Mouse (Mus musculus) cerebellum, postnatal 25 days (tissue): ENCODE results near the gene Tnfrsf17.
"Not testable (repeated sequence)": the region's sequence is repeated elsewhere in the genome, so short reads cannot be mapped to it uniquely, and the experiment has no call there.

ENCODE experiments used
- DNase-seq, 2 experiments: peaks; one replicate each; pipeline ENCODE4 v3.0.0; 2021; ENCODE audit warnings: mixed read lengths in 2 of 2

Tnfrsf17 gene

DNA sequence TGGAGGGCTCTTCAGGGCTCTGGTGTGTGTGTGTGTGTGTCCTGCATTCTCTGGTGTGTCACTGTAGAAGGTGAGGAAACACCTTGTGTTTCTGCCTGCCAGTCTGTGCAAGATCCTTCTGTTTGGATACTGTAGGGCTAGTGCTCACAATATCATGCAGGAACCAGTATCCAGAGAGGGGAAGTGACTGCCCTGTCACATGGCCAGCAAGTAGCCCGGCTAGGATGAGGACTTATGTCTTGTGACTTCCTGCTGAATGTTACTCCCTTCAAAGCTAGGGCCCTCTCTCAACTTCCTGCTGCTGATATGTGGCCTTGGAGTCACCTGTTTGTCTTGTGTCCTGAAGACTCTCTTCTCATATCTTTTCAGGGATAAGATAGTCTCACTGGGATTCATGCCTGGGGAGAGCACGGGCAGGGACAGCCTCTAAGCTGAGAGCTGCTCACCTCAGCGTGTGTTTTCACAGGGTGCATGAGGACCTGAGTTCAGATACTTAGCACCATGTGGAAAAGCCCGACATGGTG lies 29.7 kb downstream of the Tnfrsf17 start:
- DNase-seq, result no peak

DNA sequence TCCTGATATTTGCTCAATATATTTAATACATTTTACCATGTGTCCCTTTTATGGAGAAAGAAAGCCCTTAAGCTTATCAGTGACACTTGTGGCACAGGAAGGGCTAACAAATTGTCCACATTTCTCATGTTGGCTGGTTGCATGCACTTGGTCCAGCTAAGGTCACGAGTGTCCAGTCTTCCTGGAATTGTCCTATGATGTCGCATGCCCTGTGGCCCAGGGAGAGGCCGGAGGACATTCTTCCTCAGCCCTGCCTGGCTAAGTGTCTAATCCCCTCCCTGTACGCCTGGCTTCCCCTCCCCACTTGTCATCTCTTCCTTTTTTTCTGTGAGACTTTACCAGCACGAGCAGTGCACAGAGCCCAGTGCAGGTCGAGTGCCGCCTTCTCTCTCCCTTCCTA lies 38.3 kb downstream of the Tnfrsf17 start:
- no peak for DNase-seq

DNA sequence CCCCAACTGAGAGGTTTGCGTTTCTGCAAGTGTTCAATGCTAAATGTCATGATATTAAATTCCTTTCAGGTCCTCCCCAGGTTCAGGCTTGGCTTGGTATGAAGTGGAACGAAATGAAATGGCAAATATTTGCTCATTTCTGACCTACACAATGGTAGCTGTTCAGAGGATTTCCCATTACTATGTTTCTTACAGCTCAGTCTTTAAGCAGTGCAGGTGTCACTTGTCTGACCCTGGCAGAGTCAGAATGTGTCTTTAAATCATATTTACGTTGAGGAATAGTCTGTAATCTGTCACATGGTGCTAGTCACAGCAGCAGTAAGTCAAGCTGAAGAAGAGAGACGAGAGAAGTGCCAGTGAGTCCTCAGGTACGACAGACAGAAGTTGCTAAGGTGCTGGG lies 45.6 kb downstream of the Tnfrsf17 start:
- DNase-seq, result no peak

DNA sequence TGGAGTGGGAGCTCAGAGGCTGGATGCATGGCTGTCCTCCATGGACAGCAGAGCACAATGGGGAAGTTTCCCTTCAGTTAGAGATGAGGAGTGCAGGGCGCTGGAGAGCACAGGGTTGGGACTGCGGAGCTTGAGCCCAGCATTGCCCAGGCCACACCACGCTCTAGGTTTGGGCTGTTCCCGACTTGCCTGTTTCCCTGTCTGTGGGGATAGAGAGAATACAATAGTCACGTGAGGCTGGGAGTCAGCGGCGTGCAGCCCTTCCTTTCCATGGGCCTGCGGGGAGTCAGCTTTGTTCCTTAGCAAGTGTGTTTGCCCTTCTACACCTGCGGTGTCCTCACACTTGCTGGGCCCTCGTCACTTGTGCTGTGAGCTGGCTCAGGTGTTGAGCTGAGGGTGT lies 46.3 kb downstream of the Tnfrsf17 start:
- no peak for DNase-seq

DNA sequence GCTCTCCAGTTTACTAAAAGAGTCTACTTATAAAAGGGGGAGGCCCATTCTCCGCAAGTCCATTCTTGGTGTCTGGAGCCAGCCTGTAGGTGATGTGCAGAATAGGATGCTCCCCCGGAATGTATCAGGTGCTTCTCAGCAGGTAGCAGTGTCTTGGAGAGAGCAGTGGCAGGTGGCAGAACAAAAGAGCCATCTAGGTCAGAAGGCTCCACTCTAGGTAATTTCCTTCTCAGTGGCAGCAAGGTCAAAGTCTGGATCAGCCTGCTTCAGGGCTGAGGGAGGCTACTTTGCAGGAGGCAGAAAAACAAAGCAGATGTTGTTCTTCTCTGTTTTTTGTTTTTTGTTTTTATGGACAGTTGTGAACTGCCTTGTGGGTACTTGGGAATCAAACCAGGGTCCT lies 47.0 kb downstream of the Tnfrsf17 start:
- DNase-seq, result not testable (repeated sequence)

DNA sequence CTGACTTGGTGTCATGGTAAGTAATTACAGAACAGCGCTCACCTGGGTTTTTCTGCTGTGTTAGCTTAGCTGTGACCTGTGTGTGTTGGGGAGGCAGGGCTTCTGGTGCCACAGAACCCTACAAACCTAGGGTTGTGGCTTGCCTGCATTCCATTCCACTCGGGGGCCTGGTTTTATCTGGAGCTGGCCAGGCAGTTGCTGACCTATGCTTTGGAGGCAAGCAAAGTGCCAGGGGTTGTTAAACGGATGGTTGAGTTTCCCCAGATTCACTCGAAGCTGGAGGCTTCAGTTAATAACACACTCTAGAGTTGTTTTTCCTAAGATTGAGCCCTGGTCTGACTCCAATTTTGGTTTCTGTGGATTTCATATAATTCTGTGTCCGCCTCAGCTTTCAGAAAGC lies 52.0 kb downstream of the Tnfrsf17 start:
- DNase-seq, result no peak

DNA sequence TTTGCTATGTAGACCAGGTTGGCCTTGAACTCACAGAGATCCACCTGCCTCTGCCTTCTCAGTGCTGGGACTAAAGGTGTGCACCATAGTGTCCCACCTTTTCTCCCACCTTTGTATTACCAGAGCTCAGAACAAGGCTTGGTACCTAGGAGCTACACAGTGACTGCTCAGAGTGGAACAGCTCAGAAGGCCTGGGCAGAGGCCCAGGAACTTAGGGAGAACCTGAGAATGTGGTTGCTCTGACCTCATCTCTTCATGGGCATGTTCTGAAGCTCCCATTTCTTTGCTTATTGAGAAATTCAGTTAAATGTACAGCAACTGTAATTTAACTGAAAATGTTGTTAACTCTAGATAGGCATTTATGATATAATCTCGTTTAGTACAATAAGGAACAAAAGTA lies 53.2 kb downstream of the Tnfrsf17 start:
- no peak for DNase-seq

DNA sequence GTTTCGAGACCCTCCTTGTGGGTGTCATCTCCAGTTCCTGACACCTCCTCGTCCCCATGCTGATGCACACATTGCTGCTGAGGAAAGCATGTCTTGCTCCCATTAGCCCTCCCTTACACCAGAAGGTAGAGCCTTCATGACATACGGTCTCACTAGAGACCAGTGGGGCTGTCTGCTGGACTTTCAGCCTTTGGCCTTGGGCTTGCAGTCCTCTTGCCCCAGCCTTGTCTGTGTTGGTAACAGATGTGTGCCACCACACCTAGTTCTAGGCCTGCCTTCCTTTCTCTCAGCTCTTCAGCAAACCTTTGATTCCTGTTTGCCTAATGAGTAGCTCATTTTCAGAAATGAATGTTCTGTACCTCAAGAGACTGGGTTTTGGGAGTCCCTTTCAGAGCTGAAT lies 54.8 kb downstream of the Tnfrsf17 start:
- no peak for DNase-seq

DNA sequence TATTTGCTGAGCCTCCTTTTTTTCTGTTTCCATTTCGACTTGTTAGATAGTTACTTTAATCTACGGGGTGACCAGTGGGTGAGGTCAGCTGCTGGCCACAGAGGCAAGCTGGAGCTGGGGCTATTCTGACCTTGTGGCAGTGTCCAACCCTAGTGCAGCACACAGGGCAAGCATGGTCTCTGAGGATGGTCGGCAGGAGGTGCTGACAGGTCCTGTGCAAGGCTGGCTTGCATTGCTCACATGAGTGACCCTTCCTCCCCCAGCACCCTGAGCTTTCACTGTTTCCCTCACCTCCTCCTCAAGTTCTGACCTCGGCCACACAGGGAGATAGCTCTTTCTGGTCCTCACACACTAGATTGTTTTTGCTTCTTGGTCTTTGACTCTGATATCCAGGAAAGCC lies 55.5 kb downstream of the Tnfrsf17 start:
- no peak for DNase-seq

DNA sequence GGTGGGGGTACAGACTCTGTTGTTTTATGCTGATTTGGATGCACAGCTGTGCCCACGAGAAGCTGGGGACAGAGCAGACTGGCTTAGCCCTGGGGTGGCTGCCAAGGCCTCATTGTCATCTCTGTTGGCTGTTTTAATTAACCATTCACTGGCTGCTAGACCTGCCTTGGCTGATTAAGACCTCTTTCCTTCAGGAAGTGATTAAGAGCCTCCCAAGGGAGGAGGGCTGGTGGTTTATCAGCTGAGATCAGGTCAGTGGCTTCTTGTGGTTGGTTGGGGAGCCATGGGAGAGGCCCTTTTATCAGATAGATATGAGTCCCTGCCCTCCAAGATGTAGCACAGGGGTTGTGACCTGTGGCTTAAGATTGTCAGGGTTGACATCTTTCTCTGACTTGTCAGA lies 56.0 kb downstream of the Tnfrsf17 start:
- peak; percentile 29 to 51 for DNase-seq
